Mouse (Mus musculus) erythroid progenitor cell, adult 5-6 weeks (primary cell): ENCODE data around the gene Prdm10. TPM values are rescaled to one million over a fixed set of nuclear protein-coding genes. Genes with fewer than 3 reads are reported as not detected.

ENCODE experiments used
- ATAC-seq: replicated peaks from 2 replicates; pipeline ENCODE4 v1.8.0; 2016; ENCODE audit warnings: moderate number of reproducible peaks, mild to moderate bottlenecking, moderate TSS enrichment, inconsistent platforms; ENCODE audit not compliant: poor library complexity, low FRiP score, severe bottlenecking
- total RNA-seq, 2 experiments: library from RNA; stranded (forward) in 1 of 2; stranded (reverse) in 1 of 2; fragments of 150-400 nt in 1 of 2; fragments of 186-747, 209-891 nt in 1 of 2; gene quantifications; 2 replicates each; pipeline versions ENCODE4 v1.2.3 to v1.2.4; 2015 to 2017; ENCODE audit warnings: low replicate concordance in 2 of 2

Prdm10 gene
- total RNA-seq, 2 experiments from 2014 or later = 25.6 to 30.8 TPM

DNA sequence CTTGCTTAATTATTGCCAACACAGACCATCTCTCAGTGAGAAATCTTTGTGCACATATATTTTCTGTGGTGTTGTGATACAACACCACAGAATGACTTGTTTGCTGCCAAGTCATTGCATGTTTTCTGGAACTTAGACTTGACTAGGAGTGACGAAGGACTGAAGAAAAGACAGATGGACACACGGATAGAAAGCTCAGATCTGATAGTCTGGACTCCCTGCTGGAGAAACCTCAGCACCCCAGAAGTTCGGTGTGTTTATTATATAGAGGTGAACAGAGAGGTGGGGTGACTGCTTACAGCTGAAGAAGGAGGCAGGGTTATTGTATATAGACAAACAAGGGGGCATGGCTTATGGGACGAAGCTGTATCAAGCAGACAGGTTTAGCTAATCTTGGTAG is 20.1 kb upstream of the Prdm10 start:
- ATAC-seq = no peak

DNA sequence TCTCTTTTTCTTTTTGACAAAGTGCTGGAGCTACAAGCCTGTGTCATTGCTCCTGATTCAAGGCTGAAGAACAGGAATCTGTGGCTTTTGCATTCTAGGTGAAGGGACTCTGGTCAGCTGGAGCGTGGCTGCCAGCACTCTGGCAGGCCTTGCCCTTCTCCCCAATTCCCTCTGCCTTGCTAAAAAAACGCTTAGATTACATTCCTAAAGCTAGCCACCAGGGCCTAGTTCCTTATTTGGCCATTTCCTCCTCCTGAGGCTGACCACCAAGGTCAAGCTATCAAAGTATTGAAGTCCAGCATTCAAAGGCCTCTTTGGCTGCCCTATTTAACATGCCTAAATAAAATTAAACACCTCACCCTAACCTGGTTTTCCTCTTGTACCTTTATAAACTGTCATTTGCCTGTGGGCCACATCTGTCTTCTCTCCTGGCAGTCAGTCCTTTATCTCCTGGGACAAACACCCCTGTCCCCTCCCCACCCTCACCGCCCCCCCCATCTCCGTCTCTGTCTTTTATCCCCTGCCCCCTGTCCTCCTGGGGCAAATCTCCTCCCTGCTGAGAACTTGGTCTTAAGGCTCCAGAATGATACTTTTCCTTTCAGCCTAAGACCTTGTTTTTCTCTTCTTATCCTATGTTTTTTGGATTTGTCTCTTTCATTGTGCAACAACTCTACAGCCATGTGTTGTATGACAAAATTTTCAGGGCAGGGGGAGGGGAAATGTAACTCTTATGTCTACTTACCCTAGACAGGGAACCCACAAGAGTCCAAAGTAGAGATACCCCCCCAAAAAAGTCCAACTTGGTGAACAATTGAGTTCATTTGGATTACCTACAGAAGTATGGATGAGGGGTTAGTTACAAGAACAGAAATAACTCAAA is 17.9 kb upstream of the Prdm10 start:
- no peak for ATAC-seq

DNA sequence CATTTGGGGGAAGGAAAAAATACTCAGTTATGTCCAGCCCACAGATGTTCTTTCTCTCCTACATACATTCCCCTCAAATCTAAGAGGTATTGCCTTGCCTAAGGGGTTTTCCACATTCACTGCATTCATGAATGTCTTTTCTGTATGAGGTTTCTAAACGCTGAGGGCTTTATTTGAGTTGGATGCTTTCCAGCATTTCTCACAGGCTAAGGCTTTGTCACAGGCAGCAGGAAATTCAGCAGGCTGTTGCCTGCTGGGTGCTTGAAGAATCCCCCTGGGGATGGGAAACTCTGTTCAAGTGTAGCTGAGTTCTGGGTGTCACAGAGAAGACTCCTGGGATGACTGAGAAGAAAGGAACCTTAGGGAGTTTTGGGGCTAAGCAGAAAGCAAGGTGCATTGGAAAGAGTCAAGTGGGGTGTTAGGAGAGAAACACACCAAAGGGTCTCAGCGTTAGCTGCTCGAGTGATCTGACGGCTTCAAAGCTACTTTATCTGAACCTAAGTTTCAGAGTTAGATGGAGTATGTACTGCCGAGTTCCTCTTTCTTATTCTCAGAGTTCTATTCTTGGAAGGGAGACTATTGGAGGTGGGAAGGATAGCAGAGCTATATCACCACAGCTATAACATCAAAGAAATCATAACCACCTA is 14.2 kb upstream of the Prdm10 start:
- no peak for ATAC-seq

DNA sequence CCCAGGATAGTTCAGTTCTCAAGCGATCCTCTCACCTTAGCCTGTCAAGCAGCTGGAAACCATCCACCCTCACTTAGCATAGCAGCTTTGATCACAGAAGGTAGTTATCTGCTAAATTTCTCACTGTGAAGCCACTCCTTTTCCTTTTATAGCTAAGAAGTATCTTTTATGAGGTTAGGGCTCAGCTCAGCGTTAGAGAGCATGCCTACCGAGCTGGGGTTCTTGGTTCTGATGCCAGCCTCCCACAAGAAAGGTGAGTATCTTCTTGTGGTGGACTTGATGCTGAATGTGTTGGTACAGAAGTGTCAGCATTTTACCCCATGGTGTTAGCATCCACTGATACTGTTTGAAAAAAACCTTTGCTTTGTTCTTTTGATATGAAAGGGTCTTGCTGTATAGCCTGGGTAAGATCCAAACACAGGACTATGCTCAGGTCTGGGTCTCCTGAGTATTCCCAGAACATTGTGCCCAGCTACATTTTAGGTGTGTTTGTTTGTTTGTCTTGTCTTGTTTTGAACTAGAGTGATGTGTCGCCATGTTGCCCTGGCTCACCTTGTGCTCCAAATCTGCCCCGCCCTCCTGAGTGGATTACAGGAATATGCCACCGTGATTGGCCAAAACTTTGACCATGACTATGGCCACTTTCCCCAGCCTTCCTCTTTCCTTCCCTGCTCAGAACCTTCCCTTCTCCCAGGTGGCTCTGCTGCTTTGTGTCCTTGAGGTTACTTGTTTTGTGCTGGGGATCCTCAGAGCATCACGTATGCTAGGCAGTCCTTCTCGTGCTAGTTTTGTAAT is 8.9 kb upstream of the Prdm10 start:
- peak; percentile 55 for ATAC-seq

DNA sequence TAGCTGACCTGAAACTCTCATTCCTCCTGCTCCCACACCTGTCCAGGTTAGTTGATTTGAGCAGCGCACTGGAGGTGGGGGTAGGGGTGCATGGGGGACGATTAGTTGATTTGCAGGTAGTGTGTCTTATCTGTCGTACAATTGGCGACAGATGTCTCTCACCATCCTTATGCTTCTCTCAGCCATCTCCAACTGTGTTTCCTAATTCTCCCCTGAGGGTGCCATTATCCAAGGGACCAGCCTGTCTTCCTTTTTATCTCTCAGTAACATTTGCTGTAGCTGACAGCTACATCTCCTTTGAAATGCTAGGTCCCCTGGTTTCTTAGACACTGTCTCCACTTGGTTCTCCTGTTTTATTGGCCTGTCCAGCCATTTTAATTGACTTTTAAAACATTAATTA is 8.2 kb upstream of the Prdm10 start:
- peak; percentile 89 for ATAC-seq

DNA sequence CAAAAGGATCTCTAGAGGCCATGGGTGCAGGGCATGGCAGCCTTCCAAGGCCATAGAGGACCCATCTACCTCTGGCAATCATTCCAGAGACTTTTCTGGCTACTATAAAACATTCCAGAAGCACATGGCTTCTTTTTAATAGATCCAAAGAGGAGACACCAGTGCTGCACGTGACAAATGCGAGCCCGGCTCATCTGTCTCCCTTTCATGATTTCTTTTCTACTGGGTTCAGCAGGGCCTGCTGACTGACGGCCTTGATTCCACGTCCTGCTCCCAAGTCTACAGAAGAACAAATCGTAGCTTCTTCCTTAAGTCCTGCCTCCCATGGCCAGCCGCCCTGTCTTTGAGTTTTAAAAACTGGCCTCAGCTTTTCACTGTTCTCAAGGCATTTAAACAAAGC is 1.7 kb upstream of the Prdm10 start:
- ATAC-seq = no peak

DNA sequence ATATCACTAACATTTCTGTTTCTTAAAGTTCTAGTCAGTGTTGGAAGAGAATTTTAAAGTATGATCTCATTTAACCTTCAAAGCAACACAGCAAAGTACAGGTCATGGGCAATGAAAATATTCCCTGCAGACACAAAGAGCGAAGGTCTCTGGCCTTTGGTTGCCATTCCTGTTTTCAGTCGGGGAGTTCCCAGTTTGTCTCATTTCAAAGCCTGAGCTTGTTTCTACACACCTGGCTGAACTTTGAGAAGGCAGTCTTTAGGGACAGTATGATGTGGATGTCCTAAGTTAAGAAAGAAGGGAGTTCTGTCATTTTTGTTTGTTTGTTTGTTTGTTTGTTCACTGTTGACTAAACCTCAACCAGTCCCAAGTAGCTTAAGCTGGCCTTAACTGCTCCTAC is 1.0 kb upstream of the Prdm10 start:
- no peak for ATAC-seq

DNA sequence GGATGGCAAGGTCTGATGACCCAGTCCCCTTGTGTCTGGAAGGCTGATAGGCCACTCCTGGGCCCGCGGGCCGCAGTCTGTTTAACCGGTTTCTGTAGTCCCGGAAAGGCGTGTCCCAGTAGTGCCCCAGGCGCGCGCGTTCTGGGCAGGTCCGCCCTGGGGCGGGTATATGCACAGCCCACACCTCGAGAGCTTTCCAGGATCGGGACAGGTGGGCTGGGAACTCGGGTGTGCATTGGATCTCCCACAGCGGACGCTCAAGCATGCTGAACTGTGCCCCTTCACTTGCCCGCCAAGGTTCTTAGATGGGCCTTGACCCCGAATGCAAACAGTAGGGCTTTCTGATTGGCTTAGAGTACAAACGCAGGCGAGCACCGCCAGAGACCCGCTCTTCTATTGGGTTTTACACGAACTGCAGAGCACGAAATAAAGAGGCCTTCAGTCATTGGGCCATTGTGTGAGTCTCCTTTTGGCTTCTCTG is 413 bp upstream of the Prdm10 start:
- peak; percentile 80 for ATAC-seq

DNA sequence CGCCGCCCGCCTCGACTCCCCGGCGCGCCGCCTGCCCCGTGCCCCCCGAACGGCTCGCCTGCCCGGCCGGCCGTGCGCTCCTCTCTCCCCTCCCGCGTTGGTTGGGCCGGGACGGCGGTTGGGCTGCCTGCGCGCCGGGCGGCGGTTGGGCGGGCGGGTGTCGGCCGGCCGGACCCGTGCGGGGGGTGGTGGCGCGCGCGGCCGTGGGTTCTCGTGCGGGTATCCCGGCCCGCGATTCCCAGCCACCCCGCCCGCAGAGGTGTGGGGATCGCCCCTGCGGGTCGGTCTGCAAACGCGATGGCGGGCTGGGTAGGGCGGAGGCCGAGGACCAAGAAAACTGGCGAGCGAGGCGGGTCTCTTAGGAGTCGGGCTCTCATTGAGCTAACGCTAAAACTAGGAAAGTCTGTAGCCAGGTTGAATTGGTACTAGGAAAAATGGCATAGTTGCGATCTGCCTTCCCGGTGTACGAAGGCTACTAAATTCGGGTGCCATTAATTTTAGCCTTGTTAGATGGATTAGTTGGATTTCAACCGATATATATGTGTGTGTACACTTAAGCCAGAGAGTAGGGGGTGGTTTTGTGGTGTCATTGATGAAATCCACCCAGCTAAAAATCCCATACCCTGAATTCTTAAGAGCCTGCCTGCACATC is 799 bp downstream of the Prdm10 start:
- peak; percentile 39 for ATAC-seq

DNA sequence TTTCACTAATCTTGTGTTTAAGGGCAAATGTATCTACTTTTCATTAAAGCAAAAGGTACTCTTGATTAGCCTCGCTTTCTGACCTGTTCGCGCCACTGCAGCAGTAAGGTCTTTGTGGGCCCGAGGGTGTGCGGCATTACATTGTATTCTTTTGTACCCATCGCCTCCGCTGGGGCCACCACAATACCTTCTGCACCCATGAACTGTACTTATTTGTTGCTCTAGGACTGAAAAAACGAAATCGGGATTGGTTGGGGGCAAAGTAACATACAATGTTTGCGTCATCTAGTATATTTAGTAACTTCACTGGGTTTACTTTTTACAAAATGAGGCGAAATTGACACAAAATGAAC is 1.3 kb downstream of the Prdm10 start:
- ATAC-seq = no peak

DNA sequence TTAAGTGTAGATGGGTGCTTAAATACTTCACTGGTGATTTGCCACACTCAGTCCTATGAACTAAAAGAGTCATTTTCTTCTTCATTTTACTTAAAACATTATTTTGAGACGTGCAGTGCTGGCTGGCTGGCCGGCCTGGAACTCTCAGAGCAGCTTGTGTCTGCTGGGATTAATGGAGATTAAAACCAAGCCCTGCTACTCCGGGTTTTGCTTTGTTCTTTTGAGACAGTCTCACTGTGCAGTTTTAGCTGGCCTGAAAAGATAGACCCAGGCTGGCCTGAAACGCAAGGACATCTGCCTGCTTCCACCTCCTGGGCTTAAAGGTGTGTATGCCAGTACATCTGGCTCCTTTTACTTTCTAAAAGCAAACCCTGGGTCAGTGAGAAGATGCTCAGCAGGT is 2.2 kb downstream of the Prdm10 start:
- ATAC-seq = no peak

DNA sequence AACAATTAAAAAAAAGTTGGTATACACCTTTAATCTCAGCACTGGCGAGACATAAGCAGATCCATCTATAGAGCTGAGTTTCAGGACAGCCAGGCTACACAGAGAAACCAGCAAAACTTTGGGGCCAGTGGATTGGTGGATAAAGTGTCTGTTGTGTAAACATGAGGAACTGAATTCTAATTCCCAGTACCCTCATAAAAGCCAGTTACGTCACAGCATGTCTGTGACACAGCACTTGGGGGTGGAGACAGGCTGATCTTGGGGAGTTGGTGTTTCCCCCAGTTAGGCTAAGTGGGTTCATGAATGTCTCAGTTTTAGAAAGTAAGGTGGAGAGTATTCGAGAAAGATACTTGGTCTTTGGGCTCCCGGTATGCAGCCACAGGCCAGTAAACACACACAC is 2.7 kb downstream of the Prdm10 start:
- ATAC-seq = no peak

DNA sequence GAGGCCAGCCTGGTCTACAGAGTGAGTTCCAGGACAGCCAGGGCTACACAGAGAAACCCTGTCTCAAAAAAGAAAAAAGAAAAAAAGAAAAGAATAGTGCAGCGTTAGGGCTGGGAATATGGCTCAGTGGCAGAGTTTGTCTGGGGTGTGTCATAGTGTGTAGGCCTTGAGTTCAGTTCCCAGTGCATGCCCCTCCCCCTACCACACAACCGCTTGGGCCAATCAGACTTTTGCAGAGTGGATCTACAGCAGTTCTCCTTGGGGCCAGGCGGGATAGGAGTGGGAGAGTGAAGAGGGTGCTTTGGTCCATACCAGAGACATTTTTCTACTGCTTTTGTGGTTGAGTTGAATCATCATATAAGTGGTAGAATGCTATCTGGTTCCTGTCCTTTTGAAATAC is 3.6 kb downstream of the Prdm10 start:
- no peak for ATAC-seq

DNA sequence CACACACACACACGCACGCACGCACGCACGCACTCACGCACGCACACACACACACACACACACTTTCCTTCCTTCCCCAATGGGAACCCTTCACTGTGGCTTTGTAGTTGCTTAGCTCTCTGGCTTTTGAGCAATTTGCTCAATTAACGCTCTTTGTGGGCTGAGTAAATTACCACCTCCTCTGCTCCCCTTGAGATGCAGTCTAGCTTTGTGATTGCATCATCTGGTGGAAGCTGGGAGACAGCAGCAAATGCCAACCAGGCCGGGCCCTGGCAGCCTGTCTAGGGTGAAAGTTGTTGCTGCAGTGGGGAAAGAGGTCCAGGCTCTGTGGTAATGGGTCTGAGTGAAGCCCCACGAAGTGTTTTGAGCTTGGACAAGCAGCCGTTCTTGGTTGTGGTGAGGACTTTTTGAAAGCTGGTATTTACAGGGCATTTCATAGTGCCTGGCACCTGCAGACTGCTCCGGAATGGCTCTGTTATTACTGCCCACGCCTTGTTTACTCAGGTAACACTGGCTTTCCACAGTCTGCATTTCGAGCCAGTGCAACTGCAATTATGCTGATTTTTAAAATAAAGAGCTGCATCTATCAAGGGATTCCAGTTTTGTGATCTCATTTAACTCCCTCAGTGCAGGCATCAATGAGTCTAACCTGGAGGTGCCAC is 10.0 kb downstream of the Prdm10 start:
- ATAC-seq = no peak

DNA sequence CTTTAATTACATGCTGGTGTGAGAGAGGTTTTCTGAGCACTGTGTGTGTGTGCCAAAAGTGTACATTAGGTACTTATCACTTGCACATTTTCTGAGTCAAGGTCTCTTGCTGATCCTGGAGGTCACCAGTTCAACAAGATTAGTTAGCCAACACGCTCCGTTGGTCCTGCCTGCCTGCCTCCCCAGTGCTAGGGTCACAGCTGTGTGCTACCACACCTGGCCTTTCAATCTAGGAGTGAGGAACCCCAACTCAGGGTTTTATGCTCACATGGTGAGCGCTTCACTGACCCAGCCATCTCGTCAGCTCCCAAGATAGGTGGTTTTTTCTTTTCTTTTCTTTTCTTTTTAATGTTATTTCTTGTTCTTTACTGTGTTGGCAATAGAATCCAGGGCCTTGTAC is 11.6 kb downstream of the Prdm10 start:
- ATAC-seq = no peak

DNA sequence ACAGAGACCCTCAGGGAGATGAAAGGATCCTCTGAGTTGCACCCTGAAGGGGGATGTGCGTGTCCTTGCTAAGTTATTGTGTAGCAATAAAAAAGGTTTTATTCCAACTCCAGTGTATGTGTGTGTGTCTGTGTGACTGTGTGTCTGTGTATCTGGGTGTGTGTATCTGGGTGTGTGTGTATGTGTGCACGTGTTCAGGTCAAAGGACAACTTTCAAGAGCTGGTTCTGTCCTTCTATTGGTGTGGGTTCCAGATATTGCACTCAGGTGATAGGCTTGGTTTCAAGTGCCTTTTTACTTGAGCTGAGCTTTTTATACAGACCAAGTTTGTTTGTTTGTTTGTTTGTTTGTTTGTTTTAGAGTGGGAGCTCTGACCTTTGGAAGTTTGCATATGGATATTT is 12.9 kb downstream of the Prdm10 start:
- no peak for ATAC-seq

DNA sequence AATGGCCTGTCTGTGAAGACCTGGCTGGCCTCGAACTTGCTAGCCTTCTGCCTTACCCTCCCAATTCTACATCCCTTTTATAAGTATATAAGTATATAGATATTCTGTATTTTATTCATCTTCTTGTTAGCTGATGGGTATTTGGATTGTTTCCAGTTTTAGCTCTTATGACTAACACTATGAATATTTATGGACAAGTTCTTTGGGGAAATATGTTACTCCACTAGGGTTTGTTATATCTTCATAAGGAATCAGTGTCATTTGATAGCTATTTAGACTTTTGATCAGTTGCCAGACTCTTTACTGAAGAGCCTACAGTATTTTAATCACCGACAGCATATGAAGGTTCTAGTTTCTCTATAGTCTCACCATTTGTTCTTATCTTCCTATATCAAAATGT is 15.0 kb downstream of the Prdm10 start:
- no peak for ATAC-seq

DNA sequence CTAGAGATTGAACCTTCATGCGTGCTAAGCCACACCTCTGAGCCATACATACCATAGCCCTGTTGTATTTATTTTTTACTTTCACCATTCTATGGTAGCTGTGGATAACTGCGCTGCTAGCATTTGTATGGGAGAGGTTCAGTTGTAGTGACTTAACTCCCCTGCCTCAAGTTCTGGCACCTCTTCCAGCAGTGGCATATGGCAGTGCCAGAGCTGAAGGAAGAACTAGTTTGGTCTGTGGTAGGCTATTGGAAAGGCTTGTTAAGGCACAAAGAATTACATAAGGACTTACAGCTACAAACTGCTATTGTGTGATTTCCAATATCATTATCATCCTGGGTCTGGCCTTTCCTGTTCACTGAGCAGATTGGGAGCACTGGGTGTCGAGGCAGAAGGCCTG is 16.0 kb downstream of the Prdm10 start:
- no peak for ATAC-seq

DNA sequence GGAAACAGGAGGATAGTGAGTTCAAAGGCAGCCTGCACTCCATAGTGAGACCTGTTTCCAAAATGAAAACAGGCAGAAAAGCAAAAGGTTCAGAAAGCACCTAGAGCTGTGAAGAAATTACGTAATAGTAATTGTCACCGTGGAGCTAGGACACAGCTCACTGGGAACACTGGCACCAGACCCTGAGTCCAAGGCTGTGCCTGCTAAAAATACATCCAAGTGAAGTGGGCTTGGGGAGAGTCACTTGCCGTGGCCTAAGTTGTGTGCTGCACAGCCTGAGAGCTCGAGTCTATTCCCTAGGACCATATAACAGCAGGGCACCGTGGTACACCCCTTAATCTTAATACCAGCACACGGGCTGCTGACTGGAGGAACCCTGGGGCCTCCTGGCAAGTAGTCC is 18.4 kb downstream of the Prdm10 start:
- ATAC-seq = no peak

DNA sequence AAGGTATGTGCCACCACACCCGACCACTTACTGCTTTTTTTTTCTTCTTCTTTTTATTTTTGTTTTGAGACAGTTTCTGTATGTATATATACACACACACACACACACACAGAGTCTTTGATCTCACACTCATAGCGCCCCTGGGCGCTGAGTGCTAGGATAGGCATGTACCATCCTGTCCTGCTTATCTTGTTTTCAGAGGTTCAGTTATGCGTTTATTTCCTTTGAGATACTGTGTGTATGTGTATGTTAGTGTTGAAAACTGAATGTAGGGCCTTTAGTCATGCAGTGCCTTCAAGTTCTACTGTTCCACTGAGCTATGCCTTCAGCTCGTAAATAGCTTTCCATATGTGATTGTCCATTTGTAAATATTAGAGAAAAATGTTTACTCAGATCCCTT is 20.2 kb downstream of the Prdm10 start:
- ATAC-seq = peak; percentile 63
